Mouse (Mus musculus) limb, embryonic 11.5 days (tissue): ENCODE measurements around the gene Apeh. TPM values are rescaled to one million over a fixed set of nuclear protein-coding genes. Genes with fewer than 3 reads are reported as not detected.

ENCODE experiments used
- microRNA-seq: library from miRNA; unstranded; fragments of <30 nt; microRNA quantifications from one replicate; pipeline ENCODE4, GENCODE M21; 2016
- polyA plus RNA-seq: library from polyadenylated mRNA; unstranded; fragments of >200 nt; fragmentation: Nextera tagmentation; extraction: Ambion mirVana; gene quantifications from 2 replicates; pipeline ENCODE4 v1.2.1, GENCODE M21; 2014

Apeh gene
- polyA plus RNA-seq, 1 experiment from 2014 or later = 56.3 TPM

Small RNA genes within 50 kb of the gene (microRNA-seq; reads per million reads assigned to microRNA genes)
- gene Gm47303 (not detected), gene Mir7088 (not detected)

Other genes with a start within 250 kb of the Apeh start
- gene Rbm6, start 221.4 kb downstream of the Apeh start, polyA plus RNA-seq = 91.1 and 103 TPM in 2 replicates
- 12.4 and 12.6 TPM in 2 replicates for gene Mon1a, start 206.5 kb downstream of the Apeh start, polyA plus RNA-seq
- 0.35 and 0.36 TPM in 2 replicates for gene Mst1r, start 187.7 kb downstream of the Apeh start, polyA plus RNA-seq
- not detected in 2 replicates for gene Actl11, start 166.1 kb downstream of the Apeh start, polyA plus RNA-seq
- 4.4 and 4.6 TPM in 2 replicates for gene Camkv, start 158.9 kb downstream of the Apeh start, polyA plus RNA-seq
- 40.4 and 41.4 TPM in 2 replicates for gene Traip, start 144.5 kb downstream of the Apeh start, polyA plus RNA-seq
- gene Uba7, start 119.1 kb downstream of the Apeh start, polyA plus RNA-seq = 20.1 and 23.4 TPM in 2 replicates
- 7.3 and 7.9 TPM in 2 replicates for gene Gm20661, start 111.5 kb downstream of the Apeh start, polyA plus RNA-seq
- gene Inka1, start 108.7 kb downstream of the Apeh start, polyA plus RNA-seq = 165 and 174 TPM in 2 replicates
- gene Cdhr4, start 102.1 kb downstream of the Apeh start, polyA plus RNA-seq = 16.8 and 19.7 TPM in 2 replicates
- 0.87 and 0.96 TPM in 2 replicates for gene Gm20662, start 98.3 kb downstream of the Apeh start, polyA plus RNA-seq
- gene Ip6k1, start 92.1 kb downstream of the Apeh start, polyA plus RNA-seq = 30.5 and 33.0 TPM in 2 replicates
- 20.6 and 22.0 TPM in 2 replicates for gene Gmppb, start 45.4 kb downstream of the Apeh start, polyA plus RNA-seq
- gene Amigo3, start 41.4 kb downstream of the Apeh start, polyA plus RNA-seq = 1.7 and 1.9 TPM in 2 replicates
- gene Mst1, start 14.2 kb downstream of the Apeh start, polyA plus RNA-seq = 0.37 and 1.3 TPM in 2 replicates
- gene Rnf123, start 11.3 kb downstream of the Apeh start, polyA plus RNA-seq = 26.4 and 29.9 TPM in 2 replicates
- gene Bsn, start 95.8 kb upstream of the Apeh start, polyA plus RNA-seq = 1.3 and 1.5 TPM in 2 replicates
- 46.8 and 52.2 TPM in 2 replicates for gene Dag1, start 169.4 kb upstream of the Apeh start, polyA plus RNA-seq
- 36.7 and 49.1 TPM in 2 replicates for gene Nicn1, start 195.8 kb upstream of the Apeh start, polyA plus RNA-seq
- 15.9 and 20.5 TPM in 2 replicates for gene Amt, start 202.2 kb upstream of the Apeh start, polyA plus RNA-seq
- 249 and 319 TPM in 2 replicates for gene Rhoa, start 211.5 kb upstream of the Apeh start, polyA plus RNA-seq
- 14.8 and 15.8 TPM in 2 replicates for gene Tcta, start 211.6 kb upstream of the Apeh start, polyA plus RNA-seq
- gene Gpx1, start 244.3 kb upstream of the Apeh start, polyA plus RNA-seq = 798 and 887 TPM in 2 replicates